Mouse (Mus musculus) embryonic fibroblast, embryonic 13.5 days (primary cell): ENCODE measurements around the gene Dnah8.

Experiments
- CTCF ChIP-seq: IDR thresholded peaks from 2 replicates; pipeline ENCODE4 v1.5.1; 2011; ENCODE audit warnings: mild to moderate bottlenecking, control low read depth, low read length, moderate library complexity, borderline replicate concordance; ENCODE audit not compliant: insufficient read depth
- POLR2A ChIP-seq: IDR thresholded peaks from 2 replicates; pipeline ENCODE4 v1.6.1; 2011; ENCODE audit warnings: low read depth, mild to moderate bottlenecking, control low read depth, low read length, moderate library complexity

DNA sequence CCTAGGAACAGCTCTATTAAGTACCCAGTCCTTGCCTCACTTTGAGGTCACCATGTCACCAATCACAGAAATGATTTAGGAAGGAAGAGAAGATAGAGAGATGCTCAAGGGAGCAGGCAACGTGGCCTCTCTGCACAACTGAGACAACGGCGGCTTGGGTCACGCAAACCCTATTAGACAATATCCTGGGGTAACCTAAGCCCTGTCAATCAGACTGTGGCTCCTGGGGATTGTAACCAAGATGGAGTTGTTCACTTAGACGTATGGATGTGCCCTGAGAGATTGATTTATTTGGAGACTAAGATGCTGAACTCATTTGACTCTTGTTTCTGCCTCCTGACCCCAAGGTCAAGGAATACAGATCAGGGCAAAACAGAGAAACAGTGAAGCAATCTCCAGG, 29.7 kb upstream of the Dnah8 start:
- TF ChIP-seq POLR2A (no peak), CTCF (no peak)
